Mouse (Mus musculus): Measurements from ENCODE around the gene Ms4a10. TPM values are rescaled to one million over a fixed set of nuclear protein-coding genes. Genes with fewer than 3 reads are reported as not detected.

Ms4a10 gene
- polyA plus RNA-seq, 1 experiment from 2014 or later: not detected

DNA sequence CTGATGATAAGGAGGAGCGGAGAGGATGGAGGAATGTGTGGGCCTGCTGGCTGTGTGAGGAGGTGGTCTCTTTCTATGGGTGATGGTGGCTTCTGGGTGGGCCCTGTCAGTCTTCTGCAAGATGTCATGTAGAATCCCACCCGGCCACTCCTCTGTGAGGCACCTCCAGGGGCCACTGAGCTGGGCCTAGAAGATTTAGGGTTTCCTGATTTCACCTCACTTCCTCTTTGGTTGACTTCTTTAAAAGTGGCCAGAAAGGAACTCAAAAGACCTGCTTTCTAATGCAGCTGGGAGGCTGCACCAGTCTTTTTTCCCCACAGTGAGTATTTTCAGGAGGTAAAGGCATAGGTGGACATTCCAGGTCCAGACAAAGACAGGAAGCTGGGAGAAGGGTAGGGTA is 43.8 kb downstream of the Ms4a10 start:
- H3K9me3 ChIP-seq (ENCODE audit: control insufficient read depth, low read length): no peaks in the 10 kb centered on the region
- H3K4me1 ChIP-seq (replicated peaks; ENCODE audit: control insufficient read depth, insufficient read depth, low read length): no peaks in the 10 kb centered on the region
- WGBS: 66% methylated on average over 2 of the region's 2 CpGs
- no peak overlapping the region for H3K4me2 ChIP-seq (ENCODE audit: low read depth, low read length)
- H3K27ac ChIP-seq (ENCODE audit: low read length): no peak overlapping the region
- no peaks in the 10 kb centered on the region for H3K27me3 ChIP-seq (ENCODE audit: control insufficient read depth, insufficient read depth, low read depth, low read length)
- H3K36me3 ChIP-seq (ENCODE audit: control insufficient read depth, insufficient read depth, low read length): no peaks in the 10 kb centered on the region
- ATAC-seq (ENCODE audit: low read depth): no peak
- no peak overlapping the region for H3K4me3 ChIP-seq (ENCODE audit: low read length)
- no peak overlapping the region for H3K9ac ChIP-seq (ENCODE audit: low read length)

- no peak overlapping the region for H3K4me3 ChIP-seq (ENCODE audit: low read length)
- no peak for ATAC-seq (ENCODE audit: low read depth)
- H3K4me2 ChIP-seq (ENCODE audit: low read depth, low read length): no peak overlapping the region
- no peak overlapping the region for H3K9ac ChIP-seq (ENCODE audit: low read length)
- no peaks in the 10 kb centered on the region for H3K4me1 ChIP-seq (replicated peaks; ENCODE audit: control insufficient read depth, insufficient read depth, low read length)
- no peaks in the 10 kb centered on the region for H3K27me3 ChIP-seq (ENCODE audit: control insufficient read depth, insufficient read depth, low read depth, low read length)
- H3K9me3 ChIP-seq (ENCODE audit: control insufficient read depth, low read length): no peaks in the 10 kb centered on the region
- 42% methylated on average over 4 of the region's 4 CpGs for WGBS
- H3K27ac ChIP-seq (ENCODE audit: low read length): no peak overlapping the region
- no peaks in the 10 kb centered on the region for H3K36me3 ChIP-seq (ENCODE audit: control insufficient read depth, insufficient read depth, low read length)
These were observed 47.8 kb downstream of the Ms4a10 start for GRCm38 (mm10) chr19:10926666-10927065.

GRCm38 (mm10) chr19:10926123-10926621 is 48.3 kb downstream of the Ms4a10 start:
- no peaks in the 10 kb centered on the region for H3K9me3 ChIP-seq (ENCODE audit: control insufficient read depth, low read length)
- no peak for ATAC-seq (ENCODE audit: low read depth)
- no peaks in the 10 kb centered on the region for H3K4me1 ChIP-seq (replicated peaks; ENCODE audit: control insufficient read depth, insufficient read depth, low read length)
- no peak overlapping the region for H3K4me3 ChIP-seq (ENCODE audit: low read length)
- H3K36me3 ChIP-seq (ENCODE audit: control insufficient read depth, insufficient read depth, low read length): no peaks in the 10 kb centered on the region
- WGBS: 49% methylated on average over 6 of the region's 6 CpGs
- H3K27me3 ChIP-seq (ENCODE audit: control insufficient read depth, insufficient read depth, low read depth, low read length): no peaks in the 10 kb centered on the region
- no peak overlapping the region for H3K4me2 ChIP-seq (ENCODE audit: low read depth, low read length)
- H3K27ac ChIP-seq (ENCODE audit: low read length): no peak overlapping the region
- H3K9ac ChIP-seq (ENCODE audit: low read length): no peak overlapping the region

GRCm38 (mm10) chr19:10924220-10924619 is 50.2 kb downstream of the Ms4a10 start:
- no peak overlapping the region for H3K4me3 ChIP-seq (ENCODE audit: low read length)
- no peaks in the 10 kb centered on the region for H3K9me3 ChIP-seq (ENCODE audit: control insufficient read depth, low read length)
- no peak overlapping the region for H3K27ac ChIP-seq (ENCODE audit: low read length)
- H3K36me3 ChIP-seq (ENCODE audit: control insufficient read depth, insufficient read depth, low read length): no peaks in the 10 kb centered on the region
- ATAC-seq (ENCODE audit: low read depth): no peak
- no peak overlapping the region for H3K4me2 ChIP-seq (ENCODE audit: low read depth, low read length)
- WGBS: 42% methylated on average over 4 of the region's 4 CpGs
- H3K9ac ChIP-seq (ENCODE audit: low read length): no peak overlapping the region
- no peaks in the 10 kb centered on the region for H3K4me1 ChIP-seq (replicated peaks; ENCODE audit: control insufficient read depth, insufficient read depth, low read length)
- H3K27me3 ChIP-seq (ENCODE audit: control insufficient read depth, insufficient read depth, low read depth, low read length): no peaks in the 10 kb centered on the region

- no peak overlapping the region for H3K4me3 ChIP-seq (ENCODE audit: low read length)
- H3K9me3 ChIP-seq (ENCODE audit: control insufficient read depth, low read length): no peaks in the 10 kb centered on the region
- no peaks in the 10 kb centered on the region for H3K4me1 ChIP-seq (replicated peaks; ENCODE audit: control insufficient read depth, insufficient read depth, low read length)
- H3K36me3 ChIP-seq (ENCODE audit: control insufficient read depth, insufficient read depth, low read length): no peaks in the 10 kb centered on the region
- H3K27me3 ChIP-seq (ENCODE audit: control insufficient read depth, insufficient read depth, low read depth, low read length): no peaks in the 10 kb centered on the region
- 74% methylated on average over 3 of the region's 3 CpGs for WGBS
- ATAC-seq (ENCODE audit: low read depth): no peak
- no peak overlapping the region for H3K27ac ChIP-seq (ENCODE audit: low read length)
- no peak overlapping the region for H3K9ac ChIP-seq (ENCODE audit: low read length)
- no peak overlapping the region for H3K4me2 ChIP-seq (ENCODE audit: low read depth, low read length)
These were observed 53.4 kb downstream of the Ms4a10 start for GRCm38 (mm10) chr19:10921058-10921457.

GRCm38 (mm10) chr19:10920532-10920931 is 53.9 kb downstream of the Ms4a10 start, which contains the start of gene Zp1:
Gene Zp1, minus strand, starts transcription at chr19:10920632.
- no peaks in the 10 kb centered on the region for H3K4me1 ChIP-seq (replicated peaks; ENCODE audit: control insufficient read depth, insufficient read depth, low read length)
- H3K27ac ChIP-seq (ENCODE audit: low read length): no peak within 1 kb of the TSS
- WGBS: 48% methylated on average over 2 of the region's 2 CpGs
- H3K9me3 ChIP-seq (ENCODE audit: control insufficient read depth, low read length): no peaks in the 10 kb centered on the region
- no peaks in the 10 kb centered on the region for H3K36me3 ChIP-seq (ENCODE audit: control insufficient read depth, insufficient read depth, low read length)
- ATAC-seq (ENCODE audit: low read depth): no peak
- H3K27me3 ChIP-seq (ENCODE audit: control insufficient read depth, insufficient read depth, low read depth, low read length): no peaks in the 10 kb centered on the region
- H3K4me3 ChIP-seq (ENCODE audit: low read length): no peak within 1 kb of the TSS
- no peak within 1 kb of the TSS for H3K9ac ChIP-seq (ENCODE audit: low read length)
- H3K4me2 ChIP-seq (ENCODE audit: low read depth, low read length): no peak within 1 kb of the TSS

DNA sequence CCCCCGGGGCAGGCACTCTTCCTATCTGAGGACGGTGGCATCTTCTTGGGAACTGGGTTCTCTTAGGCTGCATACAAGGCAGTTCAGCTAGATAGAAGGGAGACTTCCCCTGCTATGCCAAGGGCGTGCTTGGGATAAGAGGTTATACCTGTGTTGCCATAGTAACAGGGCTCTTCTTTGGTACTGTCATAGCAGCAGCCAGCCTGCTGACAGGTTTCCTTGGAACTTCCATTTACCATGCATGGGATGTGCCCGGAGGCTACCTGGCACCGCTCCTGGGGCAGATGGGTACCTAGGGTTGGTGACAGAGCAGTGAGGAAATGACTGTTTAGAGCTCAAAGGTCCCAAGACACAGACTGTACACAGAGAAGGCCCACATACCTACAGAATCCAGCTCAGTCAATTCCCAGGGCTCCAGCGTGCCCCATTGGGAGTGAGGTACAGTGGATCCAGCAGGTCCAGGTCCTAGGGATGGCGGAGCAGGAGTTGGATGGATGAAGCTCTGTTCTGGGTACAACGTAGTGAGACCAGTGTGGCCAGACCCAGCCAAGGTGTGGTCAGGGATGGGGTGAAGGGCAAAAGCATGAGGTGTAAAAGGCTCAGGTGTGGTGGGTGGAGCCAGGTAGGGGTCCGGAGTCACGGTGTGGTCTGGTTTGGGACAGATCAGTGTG is 56.0 kb downstream of the Ms4a10 start:
- no peak; the same call in 1 of the 2 replicates for ATAC-seq (ENCODE audit: low read depth)
- Histone ChIP-seq H3K9ac (ENCODE audit: low read length) (no peak overlapping the region), H3K9me3 (ENCODE audit: control insufficient read depth, low read length) (no peaks in the 10 kb centered on the region), H3K4me1 (replicated peaks; ENCODE audit: control insufficient read depth, insufficient read depth, low read length) (no peaks in the 10 kb centered on the region), H3K27me3 (ENCODE audit: control insufficient read depth, insufficient read depth, low read depth, low read length) (no peaks in the 10 kb centered on the region), H3K4me3 (ENCODE audit: low read length) (no peak overlapping the region), H3K36me3 (ENCODE audit: control insufficient read depth, insufficient read depth, low read length) (no peaks in the 10 kb centered on the region), H3K27ac (ENCODE audit: low read length) (no peak overlapping the region), H3K4me2 (ENCODE audit: low read depth, low read length) (no peak overlapping the region)
- WGBS: 81% methylated on average over 10 of the region's 10 CpGs

- H3K4me3 ChIP-seq (ENCODE audit: low read length): no peak overlapping the region
These were observed 58.0 kb downstream of the Ms4a10 start for GRCm38 (mm10) chr19:10916506-10916905.

GRCm38 (mm10) chr19:10914870-10915269 is 59.6 kb downstream of the Ms4a10 start:
- WGBS: 52% methylated on average over 2 of the region's 2 CpGs
- Histone ChIP-seq H3K9me3 (ENCODE audit: control insufficient read depth, low read length) (no peaks in the 10 kb centered on the region), H3K4me1 (replicated peaks; ENCODE audit: control insufficient read depth, insufficient read depth, low read length) (no peaks in the 10 kb centered on the region), H3K27me3 (ENCODE audit: control insufficient read depth, insufficient read depth, low read depth, low read length) (no peaks in the 10 kb centered on the region), H3K9ac (ENCODE audit: low read length) (no peak overlapping the region), H3K27ac (ENCODE audit: low read length) (no peak overlapping the region), H3K4me3 (ENCODE audit: low read length) (no peak overlapping the region), H3K36me3 (ENCODE audit: control insufficient read depth, insufficient read depth, low read length) (no peaks in the 10 kb centered on the region), H3K4me2 (ENCODE audit: low read depth, low read length) (no peak overlapping the region)
- no peak for ATAC-seq (ENCODE audit: low read depth)

More at GRCm38 (mm10) chr19:10916506-10916905, 58.0 kb downstream of the Ms4a10 start:
- H3K27ac ChIP-seq (ENCODE audit: low read length): no peak overlapping the region
- WGBS: 58% methylated on average over 5 of the region's 5 CpGs
- no peak overlapping the region for H3K4me2 ChIP-seq (ENCODE audit: low read depth, low read length)
- no peaks in the 10 kb centered on the region for H3K36me3 ChIP-seq (ENCODE audit: control insufficient read depth, insufficient read depth, low read length)
- no peak overlapping the region for H3K9ac ChIP-seq (ENCODE audit: low read length)
- H3K4me1 ChIP-seq (replicated peaks; ENCODE audit: control insufficient read depth, insufficient read depth, low read length): no peaks in the 10 kb centered on the region
- no peaks in the 10 kb centered on the region for H3K27me3 ChIP-seq (ENCODE audit: control insufficient read depth, insufficient read depth, low read depth, low read length)
- no peak for ATAC-seq (ENCODE audit: low read depth)
- no peaks in the 10 kb centered on the region for H3K9me3 ChIP-seq (ENCODE audit: control insufficient read depth, low read length)

Data from lung, embryonic 16.5 days (tissue).